Mouse (Mus musculus) liver, postnatal 0 days (tissue): ENCODE measurements at regions not wholly inside any gene's neighbourhood (a gene's known extent, or its start where the extent isn't known, plus 50 kb on each side); places are given as distances from the start of the nearest gene placed in this dataset.

ENCODE experiments used
- CTCF ChIP-seq: sonication (generic); IDR thresholded peaks from 2 replicates; pipeline ENCODE4 v1.5.1; 2016; ENCODE audit warnings: antibody characterized with exemption, low read depth
- EP300 ChIP-seq: IDR thresholded peaks from 2 replicates; pipeline ENCODE4 v1.6.1; 2016; ENCODE audit warnings: antibody characterized with exemption, low read depth, mild to moderate bottlenecking

GRCm38 (mm10) chr11:8215634-8216033 lies 448.7 kb downstream of the Tns3 start:
- no peak for TF ChIP-seq EP300
- TF ChIP-seq CTCF, result no peak
